Mouse (Mus musculus): ENCODE data around the gene Mgl2.

GRCm38 (mm10) chr11:70099102-70099501 is 31.0 kb upstream of the Mgl2 start:
- no peak for TF ChIP-seq CTCF (IDR thresholded peaks at IDR 0.05; ENCODE audit: low read depth, low read length)
- TF ChIP-seq POLR2A (IDR thresholded peaks at IDR 0.05; ENCODE audit: insufficient read depth, low read length) = no peak

Measured in ES-Bruce4 (cell line).